Mouse (Mus musculus): Measurements from ENCODE around the gene Vmn1r34. TPM values are rescaled to one million over a fixed set of nuclear protein-coding genes. Genes with fewer than 3 reads are reported as not detected.
"Not testable (repeated sequence)": the region's sequence is repeated elsewhere in the genome, so short reads cannot be mapped to it uniquely, and the experiment has no call there.

The Vmn1r34 gene
- not detected in 2 replicates for polyA plus RNA-seq (2015; fragmentation: Nextera tagmentation; extraction: Ambion mirVana)

GRCm38 (mm10) chr6:66643779-66644178, at the start of gene Vmn1r34:
Vmn1r34 (minus strand) TSS chr6:66643879.
- no peak for ATAC-seq
- no peaks in the 10 kb centered on the region for H3K36me3 ChIP-seq (ENCODE audit: control insufficient read depth, insufficient read depth)
- no peak for TF ChIP-seq CTCF (IDR thresholded peaks at IDR 0.05; ENCODE audit: low read depth)
- no peak within 1 kb of the TSS for H3K27ac ChIP-seq (ENCODE audit: low read depth, low read length)
- no peak within 1 kb of the TSS for H3K4me2 ChIP-seq (replicated peaks; ENCODE audit: low read depth)
- H3K4me1 ChIP-seq (replicated peaks; ENCODE audit: control insufficient read depth, insufficient read depth, low read length): no peaks in the 10 kb centered on the region
- no peak within 1 kb of the TSS for H3K9ac ChIP-seq (ENCODE audit: low read depth, low read length)
- no peaks in the 10 kb centered on the region for H3K9me3 ChIP-seq (ENCODE audit: control insufficient read depth)
- WGBS: 83% methylated on average over 1 of the region's 1 CpGs
- H3K27me3 ChIP-seq (replicated peaks; ENCODE audit: control insufficient read depth, insufficient read depth, low read length): no peaks in the 10 kb centered on the region
- H3K4me3 ChIP-seq (ENCODE audit: low read depth, low read length): no peak within 1 kb of the TSS

GRCm38 (mm10) chr6:66685806-66686205, 42.1 kb upstream of the Vmn1r34 start, which contains the start of gene Vmn1r35:
Vmn1r35 (minus strand) TSS chr6:66685906.
- ATAC-seq: no peak
- no peak within 1 kb of the TSS for H3K4me2 ChIP-seq (replicated peaks; ENCODE audit: low read depth)
- no peak within 1 kb of the TSS for H3K27ac ChIP-seq (ENCODE audit: low read depth, low read length)
- H3K9me3 ChIP-seq (ENCODE audit: control insufficient read depth): no peaks in the 10 kb centered on the region
- 85% methylated on average over 3 of the region's 3 CpGs for WGBS
- no peaks in the 10 kb centered on the region for H3K27me3 ChIP-seq (replicated peaks; ENCODE audit: control insufficient read depth, insufficient read depth, low read length)
- no peak for TF ChIP-seq CTCF (IDR thresholded peaks at IDR 0.05; ENCODE audit: low read depth)
- H3K36me3 ChIP-seq (ENCODE audit: control insufficient read depth, insufficient read depth): no peaks in the 10 kb centered on the region
- H3K4me3 ChIP-seq (ENCODE audit: low read depth, low read length): no peak within 1 kb of the TSS
- H3K4me1 ChIP-seq (replicated peaks; ENCODE audit: control insufficient read depth, insufficient read depth, low read length): no peaks in the 10 kb centered on the region
- H3K9ac ChIP-seq (ENCODE audit: low read depth, low read length): no peak within 1 kb of the TSS

DNA sequence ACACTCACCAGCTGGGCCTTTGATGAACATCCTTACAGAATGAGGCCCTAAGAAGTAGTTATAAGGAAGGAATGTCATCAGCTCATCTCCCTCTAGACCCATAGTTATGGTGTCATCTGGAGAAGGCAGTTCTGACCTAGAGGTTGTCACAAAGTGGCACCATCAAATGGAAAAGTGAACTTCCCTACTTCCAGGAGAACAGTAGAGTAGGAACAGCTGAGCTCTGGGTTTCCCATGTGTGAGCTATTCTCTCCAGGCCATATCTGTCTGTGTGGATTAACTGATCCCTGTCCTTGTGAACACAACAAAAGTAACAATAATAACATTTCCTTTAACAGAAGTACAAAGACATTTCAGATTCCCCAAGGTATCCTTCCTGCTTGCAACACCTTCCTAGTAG, 25.5 kb downstream of the Vmn1r34 start, which contains the start of gene Vmn1r33:
Gene Vmn1r33, minus strand, starts transcription at position 101 of the 400 bp plus-strand sequence.
- not testable (repeated sequence) for H3K4me3 ChIP-seq (ENCODE audit: low read depth, low read length); H3K4me2 ChIP-seq (replicated peaks; ENCODE audit: low read depth); H3K27me3 ChIP-seq (replicated peaks; ENCODE audit: control insufficient read depth, insufficient read depth, low read length); ATAC-seq; H3K9ac ChIP-seq (ENCODE audit: low read depth, low read length); H3K36me3 ChIP-seq (ENCODE audit: control insufficient read depth, insufficient read depth); H3K4me1 ChIP-seq (replicated peaks; ENCODE audit: control insufficient read depth, insufficient read depth, low read length); H3K9me3 ChIP-seq (ENCODE audit: control insufficient read depth); H3K27ac ChIP-seq (ENCODE audit: low read depth, low read length)

- Histone ChIP-seq H3K27me3 (replicated peaks; ENCODE audit: control insufficient read depth, insufficient read depth, low read length) (no peaks in the 10 kb centered on the region), H3K4me1 (replicated peaks; ENCODE audit: control insufficient read depth, insufficient read depth, low read length) (no peaks in the 10 kb centered on the region), H3K9ac (ENCODE audit: low read depth, low read length) (no peak overlapping the region), H3K4me3 (ENCODE audit: low read depth, low read length) (no peak overlapping the region), H3K4me2 (replicated peaks; ENCODE audit: low read depth) (no peak overlapping the region), H3K9me3 (ENCODE audit: control insufficient read depth) (no peaks in the 10 kb centered on the region), H3K36me3 (ENCODE audit: control insufficient read depth, insufficient read depth) (no peaks in the 10 kb centered on the region), H3K27ac (ENCODE audit: low read depth, low read length) (no peak overlapping the region)
- TF ChIP-seq CTCF (IDR thresholded peaks at IDR 0.05; ENCODE audit: low read depth): no peak
- ATAC-seq: no peak
These were observed 47.9 kb downstream of the Vmn1r34 start for GRCm38 (mm10) chr6:66595804-66596203.

Other genes with a start within 250 kb of the Vmn1r34 start
- 30.5 and 36.4 TPM in 2 replicates for gene Mad2l1, start 108.5 kb downstream of the Vmn1r34 start, polyA plus RNA-seq (2015; fragmentation: Nextera tagmentation; extraction: Ambion mirVana)
- gene Vmn1r32, start 83.8 kb downstream of the Vmn1r34 start, polyA plus RNA-seq (2015; fragmentation: Nextera tagmentation; extraction: Ambion mirVana): not detected in 2 replicates
- gene Vmn1r33, start 25.6 kb downstream of the Vmn1r34 start, polyA plus RNA-seq (2015; fragmentation: Nextera tagmentation; extraction: Ambion mirVana): not detected in 2 replicates
- not detected in 2 replicates for gene Vmn1r35, start 42.0 kb upstream of the Vmn1r34 start, polyA plus RNA-seq (2015; fragmentation: Nextera tagmentation; extraction: Ambion mirVana)
- not detected in 2 replicates for gene Vmn1r36, start 75.3 kb upstream of the Vmn1r34 start, polyA plus RNA-seq (2015; fragmentation: Nextera tagmentation; extraction: Ambion mirVana)
- gene Vmn1r37, start 85.5 kb upstream of the Vmn1r34 start, polyA plus RNA-seq (2015; fragmentation: Nextera tagmentation; extraction: Ambion mirVana): not detected in 2 replicates
- not detected in 2 replicates for gene Vmn1r38, start 138.7 kb upstream of the Vmn1r34 start, polyA plus RNA-seq (2015; fragmentation: Nextera tagmentation; extraction: Ambion mirVana)
- not detected in 2 replicates for gene Vmn1r39, start 166.7 kb upstream of the Vmn1r34 start, polyA plus RNA-seq (2015; fragmentation: Nextera tagmentation; extraction: Ambion mirVana)

Data from intestine, postnatal 0 days (tissue).